Mouse (Mus musculus) neural tube, embryonic 11.5 days (tissue): ENCODE measurements at regions not wholly inside any gene's neighbourhood (a gene's known extent, or its start where the extent isn't known, plus 50 kb on each side); places are given as distances from the start of the nearest gene placed in this dataset.
A peak's percentile ranks its signal among the peaks of the same experiment; 100 is the strongest.

Source experiments
- ATAC-seq: fragments of 200-750 bp; cut with Nextera tagmentation; 2 replicates; pipeline ENCODE4 v1.8.0; 2017; ENCODE audit warnings: moderate number of reproducible peaks, mild to moderate bottlenecking, moderate TSS enrichment, moderate library complexity; ENCODE audit not compliant: insufficient read depth, low FRiP score, low TSS enrichment
- DNase-seq: peaks from one replicate; pipeline ENCODE4 v3.0.0-alpha.2; 2015; ENCODE audit warnings: low spot score
- H3K27ac ChIP-seq: fragments of 300-500 bp; sonication (generic); 2 replicates; pipeline ENCODE4 v1.5.1; 2014; ENCODE audit warnings: low read depth, mild to moderate bottlenecking, low read length
- H3K27me3 ChIP-seq: fragments of 300-500 bp; sonication (generic); 2 replicates; pipeline ENCODE4 v1.6.1; 2014; ENCODE audit warnings: mild to moderate bottlenecking, low read length, mixed read lengths; ENCODE audit not compliant: control insufficient read depth, insufficient read depth
- H3K36me3 ChIP-seq: fragments of 300-500 bp; sonication (generic); 2 replicates; pipeline ENCODE4 v1.6.1; 2014; ENCODE audit warnings: mild to moderate bottlenecking, low read length, moderate library complexity, mixed read lengths; ENCODE audit not compliant: control insufficient read depth, insufficient read depth
- H3K4me1 ChIP-seq: fragments of 300-500 bp; sonication (generic); 2 replicates; pipeline ENCODE4 v1.6.1; 2014; ENCODE audit warnings: low read length, mixed read lengths; ENCODE audit not compliant: control insufficient read depth, insufficient read depth
- H3K4me2 ChIP-seq: fragments of 300-500 bp; sonication (generic); 2 replicates; pipeline ENCODE4 v1.6.1; 2014; ENCODE audit warnings: low read depth, mild to moderate bottlenecking, moderate library complexity
- H3K4me3 ChIP-seq: fragments of 300-500 bp; sonication (generic); 2 replicates; pipeline ENCODE4 v1.5.1; 2014; ENCODE audit warnings: low read depth, low read length
- H3K9ac ChIP-seq: fragments of 300-500 bp; sonication (generic); 2 replicates; pipeline ENCODE4 v1.6.1; 2014; ENCODE audit warnings: mild to moderate bottlenecking, low read length
- H3K9me3 ChIP-seq: fragments of 300-500 bp; sonication (generic); 2 replicates; pipeline ENCODE4 v1.6.1; 2016; ENCODE audit warnings: low read length; ENCODE audit not compliant: control insufficient read depth
- WGBS: fragments of 180-500 bp; shearing (Covaris S2); extraction: QIAGEN DNeasy Blood & Tissue Kit; methylation state at CpG from one replicate; pipeline ENCODE4 v1.1.7; 2014; 5-methylcytosine and 5-hydroxymethylcytosine counted together

GRCm38 (mm10) chr8:12040924-12041323, 200.7 kb downstream of the Tex29 start:
- 63% methylated on average over 3 of the region's 3 CpGs for WGBS
- 0 out of 2 replicates have a peak, but pooled peaks cover 4% of the 10 kb centered on the region for H3K27me3 ChIP-seq
- ATAC-seq (no peak), DNase-seq (no peak)
- no peak overlapping the region for H3K27ac ChIP-seq
- 0 out of 2 replicates have a peak, but pooled peaks cover 3% of the 10 kb centered on the region for H3K4me1 ChIP-seq
- H3K4me3 ChIP-seq, result no peak overlapping the region
- H3K9ac ChIP-seq, result no peak overlapping the region
- H3K4me2 ChIP-seq, result no peak overlapping the region
- H3K36me3 ChIP-seq, result no peaks in the 10 kb centered on the region
- no peaks in the 10 kb centered on the region for H3K9me3 ChIP-seq

- 64% methylated on average over 6 of the region's 6 CpGs for WGBS
- no peaks in the 10 kb centered on the region for H3K9me3 ChIP-seq
- no peak overlapping the region for H3K27ac ChIP-seq
- no peak for DNase-seq
- H3K4me2 ChIP-seq, result no peak overlapping the region
- H3K36me3 ChIP-seq, result no peaks in the 10 kb centered on the region
- H3K27me3 ChIP-seq, result 0 out of 2 replicates have a peak, but pooled peaks cover 4% of the 10 kb centered on the region
- no peak overlapping the region for H3K9ac ChIP-seq
- no peak overlapping the region for H3K4me3 ChIP-seq
- ATAC-seq, result no peak
- 0 out of 2 replicates have a peak, but pooled peaks cover 3% of the 10 kb centered on the region for H3K4me1 ChIP-seq
These were observed 201.4 kb downstream of the Tex29 start for GRCm38 (mm10) chr8:12041662-12042061.

GRCm38 (mm10) chr8:12050841-12051240, 210.6 kb downstream of the Tex29 start:
- Histone ChIP-seq H3K27ac (no peak overlapping the region), H3K27me3 (no peaks in the 10 kb centered on the region; the same call in 1 of the 2 replicates), H3K9me3 (no peaks in the 10 kb centered on the region), H3K4me2 (no peak overlapping the region), H3K9ac (no peak overlapping the region), H3K36me3 (no peaks in the 10 kb centered on the region), H3K4me1 (peaks cover 13% of the 10 kb centered on the region; the same call in 1 of the 2 replicates), H3K4me3 (no peak overlapping the region)
- no peak for DNase-seq
- ATAC-seq, result no peak
- WGBS, result 23% methylated on average over 5 of the region's 5 CpGs

DNA sequence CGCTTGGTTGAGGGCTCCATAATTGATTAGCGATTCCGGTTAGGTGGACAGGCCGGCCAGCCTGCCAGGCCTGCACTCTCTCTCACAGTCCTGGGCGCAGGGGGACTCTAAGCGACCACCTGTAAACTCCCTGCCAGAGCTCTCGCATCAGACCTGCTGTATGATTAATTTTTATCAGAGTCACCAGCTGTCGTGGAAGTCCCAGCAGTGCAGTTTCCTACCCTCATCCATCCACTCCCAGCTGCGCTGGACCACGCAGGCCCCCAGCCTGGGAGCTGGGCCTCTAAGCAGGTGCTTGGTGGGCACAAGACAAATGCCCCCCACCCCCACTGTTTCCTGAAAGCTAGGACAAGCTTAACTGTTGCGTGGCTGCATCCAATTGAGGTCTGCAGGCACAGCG, 211.1 kb downstream of the Tex29 start:
- Histone ChIP-seq H3K27me3 (no peaks in the 10 kb centered on the region; the same call in 1 of the 2 replicates), H3K27ac (no peak overlapping the region), H3K9ac (no peak overlapping the region), H3K4me3 (no peak overlapping the region), H3K9me3 (no peaks in the 10 kb centered on the region), H3K4me1 (peaks cover 13% of the 10 kb centered on the region; the same call in 1 of the 2 replicates), H3K36me3 (no peaks in the 10 kb centered on the region), H3K4me2 (no peak overlapping the region)
- peak; percentile 75 for ATAC-seq
- WGBS, result 26% methylated on average over 12 of the region's 12 CpGs
- peak; percentile 68 for DNase-seq

- peaks cover 8% of the 10 kb centered on the region; the same call in 1 of the 2 replicates for H3K4me1 ChIP-seq
- no peaks in the 10 kb centered on the region for H3K36me3 ChIP-seq
- H3K4me3 ChIP-seq, result no peak overlapping the region
- ATAC-seq (no peak), DNase-seq (no peak)
- H3K4me2 ChIP-seq, result no peak overlapping the region
- H3K9me3 ChIP-seq, result no peaks in the 10 kb centered on the region
- 88% methylated on average over 9 of the region's 9 CpGs for WGBS
- no peak overlapping the region for H3K9ac ChIP-seq
- H3K27me3 ChIP-seq, result no peaks in the 10 kb centered on the region
- H3K27ac ChIP-seq, result no peak overlapping the region
These were observed 215.7 kb downstream of the Tex29 start for GRCm38 (mm10) chr8:12055931-12056330.

GRCm38 (mm10) chr8:12061237-12061636, 217.4 kb upstream of the A230072I06Rik start:
- no peak overlapping the region for H3K27ac ChIP-seq
- ATAC-seq, result no peak
- WGBS, result 58% methylated on average over 13 of the region's 13 CpGs
- H3K4me1 ChIP-seq, result no peaks in the 10 kb centered on the region
- no peak for DNase-seq
- H3K9ac ChIP-seq, result no peak overlapping the region
- H3K4me3 ChIP-seq, result no peak overlapping the region
- no peak overlapping the region for H3K4me2 ChIP-seq
- H3K9me3 ChIP-seq, result no peaks in the 10 kb centered on the region
- no peaks in the 10 kb centered on the region for H3K36me3 ChIP-seq
- H3K27me3 ChIP-seq, result no peaks in the 10 kb centered on the region

DNA sequence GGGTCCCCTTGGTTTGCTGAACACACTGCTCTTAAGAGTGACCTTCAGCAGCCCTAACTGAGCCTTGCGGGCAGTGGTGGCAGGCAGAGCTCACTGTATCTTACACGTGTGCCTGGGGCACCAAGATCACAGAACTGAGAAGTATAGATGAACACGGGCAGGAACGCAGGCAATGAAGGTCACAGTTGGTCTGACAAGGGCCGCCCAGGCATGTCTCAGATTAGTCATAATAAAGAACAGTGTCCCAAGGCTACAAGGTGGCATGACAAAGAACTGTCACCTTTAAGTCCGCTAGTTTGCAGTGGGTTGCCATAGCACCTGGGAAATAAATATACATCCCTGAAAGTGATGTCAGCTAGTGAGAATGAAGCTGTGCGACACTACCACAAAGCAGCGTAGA, 215.9 kb upstream of the A230072I06Rik start:
- Histone ChIP-seq H3K27ac (no peak overlapping the region), H3K4me3 (no peak overlapping the region), H3K27me3 (no peaks in the 10 kb centered on the region), H3K9ac (no peak overlapping the region), H3K4me2 (no peak overlapping the region), H3K36me3 (no peaks in the 10 kb centered on the region), H3K9me3 (no peaks in the 10 kb centered on the region), H3K4me1 (no peaks in the 10 kb centered on the region)
- 87% methylated on average over 8 of the region's 8 CpGs for WGBS
- DNase-seq (no peak), ATAC-seq (no peak)

- no peak overlapping the region for H3K4me2 ChIP-seq
- no peaks in the 10 kb centered on the region for H3K36me3 ChIP-seq
- H3K4me3 ChIP-seq, result no peak overlapping the region
- no peak overlapping the region for H3K27ac ChIP-seq
- DNase-seq (no peak), ATAC-seq (no peak)
- H3K9ac ChIP-seq, result no peak overlapping the region
- H3K4me1 ChIP-seq, result no peaks in the 10 kb centered on the region
- H3K9me3 ChIP-seq, result no peaks in the 10 kb centered on the region
- 84% methylated on average over 7 of the region's 7 CpGs for WGBS
- no peaks in the 10 kb centered on the region for H3K27me3 ChIP-seq
These were observed 214.0 kb upstream of the A230072I06Rik start for GRCm38 (mm10) chr8:12064664-12065063.

DNA sequence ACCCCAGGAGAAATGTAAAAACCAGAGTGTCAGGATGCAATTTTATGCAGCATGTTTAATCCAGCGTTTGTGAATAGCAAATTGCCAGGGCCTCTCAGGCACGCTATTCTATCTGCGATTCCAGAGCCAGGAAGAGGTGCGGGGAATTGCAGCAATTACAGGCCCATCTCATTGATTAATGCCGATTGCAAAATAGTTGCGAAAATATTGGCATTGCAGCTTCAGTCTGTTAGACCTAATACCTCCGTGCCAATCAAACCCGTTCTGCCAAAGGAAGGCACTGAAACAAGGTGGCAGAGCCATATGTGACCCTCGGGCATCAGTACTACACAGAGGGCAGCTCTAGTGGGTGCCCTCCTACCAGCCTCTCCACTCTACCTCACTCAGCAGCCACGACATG, 212.2 kb upstream of the A230072I06Rik start:
- Histone ChIP-seq H3K9me3 (no peaks in the 10 kb centered on the region), H3K9ac (no peak overlapping the region), H3K36me3 (no peaks in the 10 kb centered on the region), H3K4me3 (no peak overlapping the region), H3K27ac (no peak overlapping the region), H3K4me2 (no peak overlapping the region), H3K27me3 (no peaks in the 10 kb centered on the region), H3K4me1 (no peaks in the 10 kb centered on the region)
- WGBS, result 88% methylated on average over 10 of the region's 10 CpGs
- DNase-seq (no peak), ATAC-seq (no peak)
